Mouse (Mus musculus) spleen, adult 2 months (tissue): ENCODE results near the gene Dxo. TPM values are rescaled to one million over a fixed set of nuclear protein-coding genes. Genes with fewer than 3 reads are reported as not detected.

Experiments used
- DNase-seq, 2 experiments: peaks; one replicate each; pipeline versions ENCODE4 v3.0.0 to v3.0.0-alpha.2; 2012 to 2021; ENCODE audit warnings: low spot score in 2 of 2, low read depth in 1 of 2
- H3K27ac ChIP-seq: fragments of 200-500 bp; 2 replicates; pipeline ENCODE4 v1.5.1; 2012; ENCODE audit warnings: low read length, inconsistent platforms; ENCODE audit not compliant: insufficient read depth
- H3K27me3 ChIP-seq: fragments of 200-500 bp; 2 replicates; pipeline ENCODE4 v1.6.1; 2012; ENCODE audit warnings: mild to moderate bottlenecking, moderate library complexity, low read length, inconsistent platforms; ENCODE audit not compliant: control insufficient read depth, insufficient read depth
- H3K36me3 ChIP-seq: fragments of 200-500 bp; 2 replicates; pipeline ENCODE4 v1.6.1; 2012; ENCODE audit warnings: mild to moderate bottlenecking, low read length, inconsistent platforms; ENCODE audit not compliant: control insufficient read depth, insufficient read depth
- H3K4me1 ChIP-seq: fragments of 200-500 bp; 2 replicates; pipeline ENCODE4 v1.6.1; 2011; ENCODE audit warnings: inconsistent platforms; ENCODE audit not compliant: control insufficient read depth, insufficient read depth, insufficient read length
- H3K4me3 ChIP-seq: fragments of 200-500 bp; 2 replicates; pipeline ENCODE4 v1.5.1; 2011; ENCODE audit warnings: mild to moderate bottlenecking, inconsistent platforms; ENCODE audit not compliant: insufficient read depth, insufficient read length; ENCODE audit errors: extremely low read depth
- CTCF ChIP-seq: fragments of 200-500 bp; IDR thresholded peaks from 2 replicates; pipeline ENCODE4 v1.5.1; 2011; ENCODE audit warnings: mild to moderate bottlenecking, inconsistent platforms; ENCODE audit not compliant: insufficient read depth, insufficient read length, insufficient replicate concordance; ENCODE audit errors: extremely low read depth
- POLR2A ChIP-seq: fragments of 200-500 bp; IDR thresholded peaks from 2 replicates; pipeline ENCODE4 v1.6.1; 2011; ENCODE audit warnings: low read depth, low read length, inconsistent platforms
- WGBS: fragments of 180-500 bp; shearing (Covaris S2); methylation state at CpG from one replicate; pipeline ENCODE4 v1.1.7; 2018; 5-methylcytosine and 5-hydroxymethylcytosine counted together
- polyA plus RNA-seq: library from polyadenylated mRNA; depleted of rRNA; stranded (reverse); fragments of >200 nt; gene quantifications from 2 replicates; pipeline ENCODE4 v1.2.3, GENCODE M21; 2012

The Dxo gene
- polyA plus RNA-seq, 1 experiment: 54.2 TPM

GRCm38 (mm10) chr17:34860514-34860913 lies 23.7 kb downstream of the Dxo start:
- TF ChIP-seq POLR2A (no peak), CTCF (no peak)
- WGBS: 90% methylated on average over 9 of the region's 9 CpGs
- no peak overlapping the region for H3K4me3 ChIP-seq

GRCm38 (mm10) chr17:34861704-34862415 lies 25.0 kb downstream of the Dxo start:
- peak overlapping the region; percentile 38 for H3K27ac ChIP-seq
- DNase-seq: no peak
- WGBS: 77% methylated on average over 13 of the region's 13 CpGs
- H3K4me3 ChIP-seq: no peak overlapping the region
- H3K4me1 ChIP-seq: no peaks in the 10 kb centered on the region
- TF ChIP-seq POLR2A: no peak
- TF ChIP-seq CTCF: no peak
- H3K36me3 ChIP-seq: no peaks in the 10 kb centered on the region
- no peaks in the 10 kb centered on the region for H3K27me3 ChIP-seq

More at GRCm38 (mm10) chr17:34860514-34860913, 23.7 kb downstream of the Dxo start:
- H3K36me3 ChIP-seq: no peaks in the 10 kb centered on the region
- no peak for DNase-seq
- H3K27ac ChIP-seq: no peak overlapping the region
- H3K27me3 ChIP-seq: no peaks in the 10 kb centered on the region
- no peaks in the 10 kb centered on the region for H3K4me1 ChIP-seq

- Histone ChIP-seq H3K4me1 (no peaks in the 10 kb centered on the region), H3K36me3 (no peaks in the 10 kb centered on the region), H3K27ac (peak within 1 kb of the TSS; percentile 38), H3K4me3 (no peak within 1 kb of the TSS), H3K27me3 (no peaks in the 10 kb centered on the region)
- WGBS: 56% methylated on average over 8 of the region's 8 CpGs
- DNase-seq: no peak
- TF ChIP-seq CTCF (no peak), POLR2A (no peak)
These were observed 25.7 kb downstream of the Dxo start, which contains the start of gene Cfb for GRCm38 (mm10) chr17:34862416-34863081. Gene Cfb, minus strand, starts transcription at chr17:34862518.

GRCm38 (mm10) chr17:34865981-34866380 lies 29.2 kb downstream of the Dxo start:
- no peaks in the 10 kb centered on the region for H3K27me3 ChIP-seq
- no peak overlapping the region for H3K27ac ChIP-seq
- DNase-seq: no peak
- H3K36me3 ChIP-seq: no peaks in the 10 kb centered on the region
- no peak for TF ChIP-seq POLR2A
- TF ChIP-seq CTCF: no peak
- WGBS: 60% methylated on average over 7 of the region's 7 CpGs
- H3K4me3 ChIP-seq: no peak overlapping the region
- H3K4me1 ChIP-seq: no peaks in the 10 kb centered on the region

GRCm38 (mm10) chr17:34874321-34874720 lies 37.5 kb downstream of the Dxo start:
- no peak overlapping the region for H3K27ac ChIP-seq
- no peaks in the 10 kb centered on the region for H3K27me3 ChIP-seq
- no peaks in the 10 kb centered on the region for H3K36me3 ChIP-seq
- no peak for DNase-seq
- WGBS: 93% methylated on average over 6 of the region's 6 CpGs
- no peak overlapping the region for H3K4me3 ChIP-seq
- no peak for TF ChIP-seq POLR2A
- no peak for TF ChIP-seq CTCF
- peaks cover 2% of the 10 kb centered on the region; the same call in 1 of the 2 replicates for H3K4me1 ChIP-seq

GRCm38 (mm10) chr17:34879336-34879879 lies 42.6 kb downstream of the Dxo start, which contains the start of gene Zbtb12:
Gene Zbtb12, plus strand, starts transcription at chr17:34879483.
- no peaks in the 10 kb centered on the region for H3K27me3 ChIP-seq
- H3K4me1 ChIP-seq: peaks cover 7% of the 10 kb centered on the region; the same call in 1 of the 2 replicates
- WGBS: 44% methylated on average over 11 of the region's 11 CpGs
- no peak for TF ChIP-seq CTCF
- no peak for TF ChIP-seq POLR2A
- H3K36me3 ChIP-seq: no peaks in the 10 kb centered on the region
- peak within 1 kb of the TSS; percentile 29; the same call in 1 of the 2 replicates for H3K4me3 ChIP-seq
- no peak for DNase-seq
- peak within 1 kb of the TSS; percentile 3; the same call in 1 of the 2 replicates for H3K27ac ChIP-seq
